Mouse (Mus musculus) adrenal gland, postnatal 10 days (tissue): ENCODE results near the gene Gm10272. TPM values are rescaled to one million over a fixed set of nuclear protein-coding genes. Genes with fewer than 3 reads are reported as not detected.
A peak's percentile ranks its signal among the peaks of the same experiment; 100 is the strongest.
"Not testable (repeated sequence)": the region's sequence is repeated elsewhere in the genome, so short reads cannot be mapped to it uniquely, and the experiment has no call there.

ENCODE experiments used
- DNase-seq: peaks from one replicate; pipeline ENCODE4 v3.0.0; 2021; ENCODE audit warnings: mixed read lengths
- total RNA-seq, 2 experiments: library from RNA; stranded (reverse); gene quantifications; 2 replicates each; pipeline ENCODE4 v1.2.3; 2021

Gm10272 gene
- total RNA-seq, 2 experiments from 2014 or later = not detected

DNA sequence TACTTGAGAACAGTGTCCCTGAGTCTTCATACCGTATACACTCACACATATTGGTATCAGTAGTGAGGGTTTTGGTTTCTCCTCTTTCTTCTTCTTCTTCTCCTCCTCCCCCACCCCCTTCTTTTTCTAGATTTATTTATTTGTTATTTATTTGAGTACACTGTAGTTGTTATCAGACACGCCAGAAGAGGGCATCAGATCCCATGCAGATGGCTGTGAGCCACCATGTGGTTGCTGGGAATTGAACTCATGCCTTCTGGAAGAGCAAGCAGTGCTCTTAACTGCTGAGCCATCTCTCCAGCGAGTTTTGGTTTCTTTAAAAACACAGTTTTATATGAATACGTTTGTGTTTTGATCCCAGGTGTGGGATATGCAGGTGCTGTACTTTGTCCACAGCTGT, 21.9 kb downstream of the Gm10272 start:
- no peak for DNase-seq

- DNase-seq = peak; percentile 34
These were observed 22.8 kb downstream of the Gm10272 start for GRCm38 (mm10) chr10:77729241-77729640.

DNA sequence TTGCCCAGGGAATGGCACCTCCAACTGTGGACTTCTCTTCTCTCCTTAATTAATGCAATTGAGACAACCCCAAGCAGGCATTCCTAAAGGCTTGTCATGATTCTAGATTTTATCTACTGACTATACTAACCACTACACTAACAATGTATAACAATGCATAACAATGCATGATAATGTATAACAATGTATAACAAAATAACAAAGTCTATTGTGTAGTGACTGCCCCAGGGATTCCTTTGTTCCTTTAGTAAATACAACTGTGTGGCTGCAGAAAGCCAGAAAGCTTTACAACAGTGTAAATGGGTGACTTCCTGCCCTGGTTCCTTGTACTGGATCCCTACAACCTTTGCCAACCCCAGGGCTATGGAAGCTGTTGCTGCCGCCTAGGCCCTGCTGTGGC, 29.5 kb downstream of the Gm10272 start:
- no peak for DNase-seq

- no peak for DNase-seq
These were observed 32.5 kb downstream of the Gm10272 start for GRCm38 (mm10) chr10:77738929-77739328.

GRCm38 (mm10) chr10:77741924-77742688, 35.7 kb downstream of the Gm10272 start, which contains the start of gene Gm18596:
TSS of gene Gm18596 (minus strand) at chr10:77742638.
- not testable (repeated sequence) for DNase-seq

GRCm38 (mm10) chr10:77750686-77751085, 44.3 kb downstream of the Gm10272 start:
- not testable (repeated sequence) for DNase-seq

DNA sequence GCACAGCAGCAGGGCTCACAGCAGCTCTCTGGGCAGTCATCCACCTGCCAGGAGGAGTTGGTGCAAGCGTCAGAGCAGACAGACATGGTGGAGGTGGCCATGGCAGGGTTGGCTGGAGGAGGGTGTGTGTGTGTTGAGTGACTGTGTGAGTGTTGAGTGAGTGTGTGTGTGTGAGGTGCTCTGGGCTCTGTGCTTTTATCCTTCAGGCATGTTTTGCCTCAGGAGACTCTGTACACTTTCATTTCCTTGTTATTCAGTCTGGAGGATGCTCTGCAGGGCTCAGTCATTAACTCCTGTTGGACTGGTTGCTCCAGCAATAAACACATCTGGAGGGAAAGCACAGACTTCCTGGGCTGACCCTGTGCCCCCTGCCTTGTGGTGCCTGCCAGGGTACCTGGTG, 44.8 kb downstream of the Gm10272 start, which contains the start of gene Gm9736:
Gm9736 (minus strand) TSS at position 101 of the 400 bp plus-strand sequence.
- DNase-seq = not testable (repeated sequence)

DNA sequence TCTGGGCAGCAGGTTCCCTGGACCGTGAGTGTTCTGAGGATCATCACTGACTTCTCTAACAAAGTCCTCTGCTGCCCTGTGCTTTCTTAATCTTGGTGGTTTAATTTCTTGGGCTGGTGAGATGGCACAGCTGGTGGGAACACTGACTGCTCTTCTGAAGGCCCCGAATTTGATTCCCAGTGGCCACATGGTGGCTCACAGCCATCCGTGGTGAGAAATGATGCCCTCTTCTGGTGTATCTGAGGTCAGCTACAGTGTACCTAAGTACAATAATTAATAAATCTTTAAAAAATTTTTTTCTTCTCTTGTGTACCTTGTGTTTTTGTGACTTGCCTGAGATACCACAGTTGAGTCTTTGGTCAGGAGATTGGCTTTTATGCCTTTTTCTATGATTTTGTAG, 45.9 kb downstream of the Gm10272 start:
- DNase-seq = not testable (repeated sequence)

DNA sequence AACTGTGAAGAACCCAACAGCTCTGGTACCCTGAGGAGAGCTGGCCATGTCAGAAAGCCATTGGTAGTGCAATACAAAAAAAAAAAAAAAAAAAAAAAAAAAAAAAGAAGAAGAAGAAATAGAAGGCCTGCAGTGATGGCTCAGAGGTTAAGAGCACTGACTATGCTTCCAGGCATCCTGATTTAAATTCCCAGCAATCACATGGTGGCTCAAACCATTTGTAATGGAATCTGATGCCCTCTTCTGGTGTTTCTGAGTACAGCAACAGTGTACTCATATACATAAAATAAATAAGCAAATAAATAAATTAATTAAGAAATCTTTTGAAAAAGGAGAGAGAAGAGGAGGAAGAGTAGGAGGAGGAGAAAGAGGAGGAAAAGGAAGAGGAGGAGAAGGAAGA, 47.0 kb downstream of the Gm10272 start:
- DNase-seq = no peak

Other genes starting within 250 kb of the Gm10272 start
- gene Fam207a, start 190.8 kb upstream of the Gm10272 start, total RNA-seq = 10 to 100 TPM; 17.6 to 19.4 TPM
- 1 to 10 TPM; 8.1 to 9.2 TPM for gene Itgb2, start 176.4 kb upstream of the Gm10272 start, total RNA-seq
- 100 to 1,000 TPM; 160 to 178 TPM for gene Pttg1ip, start 124.9 kb upstream of the Gm10272 start, total RNA-seq
- gene Sumo3, start 100.5 kb upstream of the Gm10272 start, total RNA-seq = 100 to 1,000 TPM; 119 to 125 TPM
- 10 to 100 TPM; 22.3 to 30.4 TPM for gene Gm49325, start 100.4 kb upstream of the Gm10272 start, total RNA-seq
- 10 to 100 TPM; 44.4 to 46.1 TPM for gene Ube2g2, start 84.4 kb upstream of the Gm10272 start, total RNA-seq
- under 1 TPM; 0.27 to 0.64 TPM for gene Tspear, start 20.1 kb upstream of the Gm10272 start, total RNA-seq
- not detected for gene Gm19402, start 15.9 kb upstream of the Gm10272 start, total RNA-seq
- not detected for gene Gm9508, start 9.4 kb upstream of the Gm10272 start, total RNA-seq
- gene Gm10024, start 4.8 kb downstream of the Gm10272 start, total RNA-seq = not detected
- gene Gm10142, start 9.2 kb downstream of the Gm10272 start, total RNA-seq = not detected
- not detected for gene Krtap12-1, start 14.0 kb downstream of the Gm10272 start, total RNA-seq
- gene Gm10100, start 19.9 kb downstream of the Gm10272 start, total RNA-seq = not detected
- not detected for gene Gm18596, start 36.0 kb downstream of the Gm10272 start, total RNA-seq
- gene Gm9736, start 44.7 kb downstream of the Gm10272 start, total RNA-seq = not detected
- not detected for gene Gm3233, start 53.1 kb downstream of the Gm10272 start, total RNA-seq
- not detected for gene Gm3238, start 64.7 kb downstream of the Gm10272 start, total RNA-seq
- not detected for gene Gm7138, start 70.3 kb downstream of the Gm10272 start, total RNA-seq
- gene Gm3250, start 75.9 kb downstream of the Gm10272 start, total RNA-seq = not detected
- gene Gm7137, start 81.6 kb downstream of the Gm10272 start, total RNA-seq = not detected
- not detected for gene Gm9639, start 88.5 kb downstream of the Gm10272 start, total RNA-seq
- not detected for gene Gm19668, start 92.5 kb downstream of the Gm10272 start, total RNA-seq
- not detected for gene Gm9507, start 105.2 kb downstream of the Gm10272 start, total RNA-seq
- gene Gm2696, start 108.1 kb downstream of the Gm10272 start, total RNA-seq = not detected
- gene Krtap10-4, start 120.5 kb downstream of the Gm10272 start, total RNA-seq = not detected
- gene Krtap10-10, start 129.3 kb downstream of the Gm10272 start, total RNA-seq = not detected
- gene Gm36176, start 140.2 kb downstream of the Gm10272 start, total RNA-seq = not detected
- not detected for gene Gm10318, start 146.2 kb downstream of the Gm10272 start, total RNA-seq
- not detected for gene Gm3285, start 155.3 kb downstream of the Gm10272 start, total RNA-seq
- gene Lrrc3, start 195.9 kb downstream of the Gm10272 start, total RNA-seq = 10 to 100 TPM; 12.1 to 16.7 TPM